Mouse (Mus musculus): ENCODE data around the gene Ldb3. TPM values are rescaled to one million over a fixed set of nuclear protein-coding genes. Genes with fewer than 3 reads are reported as not detected.

Gene Ldb3
- polyA plus RNA-seq, 1 experiment from 2014 or later, result 0.99 TPM

- WGBS, result 34% methylated on average over 27 of the region's 27 CpGs
- peak overlapping the region; percentile 37 for H3K4me3 ChIP-seq (ENCODE audit: low read depth, low read length)
- ATAC-seq, result 0 out of 2 replicates have a peak, but pooled peaks have one; percentile 33
- H3K9ac ChIP-seq (ENCODE audit: low read depth, low read length), result peak overlapping the region; percentile 52
- no peak overlapping the region for H3K27ac ChIP-seq (ENCODE audit: low read length)
- no peaks in the 10 kb centered on the region for H3K9me3 ChIP-seq (replicated peaks; ENCODE audit: control insufficient read depth, low read length, poor library complexity, severe bottlenecking)
- no peaks in the 10 kb centered on the region; the same call in 1 of the 2 replicates for H3K4me1 ChIP-seq (ENCODE audit: control insufficient read depth, insufficient read depth, low read length)
- no peaks in the 10 kb centered on the region for H3K27me3 ChIP-seq (ENCODE audit: control insufficient read depth, insufficient read depth, low read depth, low read length)
- H3K36me3 ChIP-seq (ENCODE audit: control insufficient read depth, insufficient read depth, low read length), result no peaks in the 10 kb centered on the region
- H3K4me2 ChIP-seq (ENCODE audit: low read length), result peak overlapping the region; percentile 62
Measured at GRCm38 (mm10) chr14:34569534-34570194, 18.8 kb downstream of the Ldb3 start.

GRCm38 (mm10) chr14:34568626-34569025 lies 19.9 kb downstream of the Ldb3 start:
- no peak for ATAC-seq
- Histone ChIP-seq H3K4me2 (ENCODE audit: low read length) (no peak overlapping the region), H3K27ac (ENCODE audit: low read length) (no peak overlapping the region), H3K36me3 (ENCODE audit: control insufficient read depth, insufficient read depth, low read length) (no peaks in the 10 kb centered on the region), H3K4me3 (ENCODE audit: low read depth, low read length) (no peak overlapping the region), H3K9me3 (replicated peaks; ENCODE audit: control insufficient read depth, low read length, poor library complexity, severe bottlenecking) (no peaks in the 10 kb centered on the region), H3K9ac (ENCODE audit: low read depth, low read length) (no peak overlapping the region), H3K27me3 (ENCODE audit: control insufficient read depth, insufficient read depth, low read depth, low read length) (no peaks in the 10 kb centered on the region), H3K4me1 (ENCODE audit: control insufficient read depth, insufficient read depth, low read length) (no peaks in the 10 kb centered on the region; the same call in 1 of the 2 replicates)
- 93% methylated on average over 4 of the region's 4 CpGs for WGBS

DNA sequence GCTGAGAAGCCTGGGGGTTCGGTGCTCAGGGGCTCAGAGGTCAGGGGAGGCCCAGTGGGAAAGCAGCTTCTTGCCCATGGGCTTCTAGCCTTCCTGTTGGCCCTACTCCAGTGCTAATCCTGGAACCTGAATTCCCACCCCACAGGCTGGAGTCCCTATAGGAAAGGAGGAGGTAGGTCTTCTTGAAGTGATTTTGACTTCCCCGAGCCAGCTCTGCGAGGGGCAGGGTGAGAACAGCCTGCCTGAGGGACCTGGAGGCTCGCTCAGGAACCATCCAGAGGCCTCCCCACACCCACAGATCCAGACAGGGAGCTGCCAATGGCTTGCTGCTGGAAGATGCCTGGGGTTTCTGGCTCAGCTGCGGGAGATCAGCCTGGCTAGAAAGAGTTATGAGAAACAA lies 20.8 kb downstream of the Ldb3 start:
- WGBS, result 57% methylated on average over 5 of the region's 5 CpGs
- ATAC-seq, result no peak

DNA sequence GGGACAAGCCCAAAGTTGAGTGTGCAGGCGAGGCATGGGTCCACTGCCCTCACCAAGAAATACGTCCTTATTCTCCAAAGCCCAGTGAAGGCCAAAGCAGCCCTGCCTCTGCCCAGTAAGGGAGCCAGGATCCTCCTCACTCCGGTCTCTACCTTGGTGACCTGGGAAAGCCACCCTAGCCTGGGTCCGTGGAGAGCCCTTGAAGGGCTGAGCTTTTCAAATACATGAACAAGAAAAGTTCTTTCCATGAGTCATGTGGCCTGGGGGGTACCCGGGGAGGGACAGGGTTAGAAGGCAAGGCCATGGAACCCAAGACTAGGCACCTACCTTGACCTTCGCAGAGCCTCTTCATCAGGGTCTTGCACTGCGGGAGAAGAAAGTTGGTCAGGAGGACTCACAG lies 22.0 kb downstream of the Ldb3 start:
- Histone ChIP-seq H3K9me3 (replicated peaks; ENCODE audit: control insufficient read depth, low read length, poor library complexity, severe bottlenecking) (no peaks in the 10 kb centered on the region), H3K27ac (ENCODE audit: low read length) (no peak overlapping the region), H3K4me3 (ENCODE audit: low read depth, low read length) (no peak overlapping the region), H3K36me3 (ENCODE audit: control insufficient read depth, insufficient read depth, low read length) (no peaks in the 10 kb centered on the region), H3K9ac (ENCODE audit: low read depth, low read length) (no peak overlapping the region), H3K4me2 (ENCODE audit: low read length) (no peak overlapping the region), H3K4me1 (ENCODE audit: control insufficient read depth, insufficient read depth, low read length) (no peaks in the 10 kb centered on the region; the same call in 1 of the 2 replicates), H3K27me3 (ENCODE audit: control insufficient read depth, insufficient read depth, low read depth, low read length) (no peaks in the 10 kb centered on the region)
- ATAC-seq, result no peak
- WGBS, result 95% methylated on average over 7 of the region's 7 CpGs

More for the DNA sequence above, 20.8 kb downstream of the Ldb3 start:
- H3K4me3 ChIP-seq (ENCODE audit: low read depth, low read length), result no peak overlapping the region
- H3K9me3 ChIP-seq (replicated peaks; ENCODE audit: control insufficient read depth, low read length, poor library complexity, severe bottlenecking), result no peaks in the 10 kb centered on the region
- H3K9ac ChIP-seq (ENCODE audit: low read depth, low read length), result no peak overlapping the region
- no peaks in the 10 kb centered on the region for H3K27me3 ChIP-seq (ENCODE audit: control insufficient read depth, insufficient read depth, low read depth, low read length)
- no peak overlapping the region for H3K4me2 ChIP-seq (ENCODE audit: low read length)
- H3K36me3 ChIP-seq (ENCODE audit: control insufficient read depth, insufficient read depth, low read length), result no peaks in the 10 kb centered on the region
- no peaks in the 10 kb centered on the region; the same call in 1 of the 2 replicates for H3K4me1 ChIP-seq (ENCODE audit: control insufficient read depth, insufficient read depth, low read length)
- no peak overlapping the region for H3K27ac ChIP-seq (ENCODE audit: low read length)

DNA sequence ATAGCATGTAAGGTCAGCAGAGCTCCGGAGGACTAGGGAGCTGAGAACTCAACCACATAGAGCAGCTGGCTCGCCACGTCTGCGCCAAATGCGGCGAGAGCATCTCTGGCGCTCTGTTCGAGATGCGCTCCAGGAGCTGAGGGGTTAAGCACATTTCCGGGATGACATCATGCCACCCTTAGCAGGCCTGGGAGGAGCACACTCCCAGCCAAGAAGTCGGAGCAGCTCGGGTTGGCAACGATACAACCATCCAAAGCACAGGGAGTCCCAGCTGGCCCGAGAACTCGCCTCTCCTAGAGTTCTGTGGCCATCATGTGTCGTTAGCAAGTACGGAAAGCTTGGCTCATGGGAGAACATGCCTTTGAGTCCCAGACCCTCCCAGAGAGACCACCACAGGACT lies 22.8 kb downstream of the Ldb3 start:
- no peak overlapping the region for H3K27ac ChIP-seq (ENCODE audit: low read length)
- no peak overlapping the region for H3K4me2 ChIP-seq (ENCODE audit: low read length)
- H3K9me3 ChIP-seq (replicated peaks; ENCODE audit: control insufficient read depth, low read length, poor library complexity, severe bottlenecking), result no peaks in the 10 kb centered on the region
- H3K36me3 ChIP-seq (ENCODE audit: control insufficient read depth, insufficient read depth, low read length), result no peaks in the 10 kb centered on the region
- H3K9ac ChIP-seq (ENCODE audit: low read depth, low read length), result no peak overlapping the region
- H3K4me3 ChIP-seq (ENCODE audit: low read depth, low read length), result no peak overlapping the region
- 77% methylated on average over 17 of the region's 17 CpGs for WGBS
- H3K4me1 ChIP-seq (ENCODE audit: control insufficient read depth, insufficient read depth, low read length), result no peaks in the 10 kb centered on the region; the same call in 1 of the 2 replicates
- ATAC-seq, result no peak
- no peaks in the 10 kb centered on the region for H3K27me3 ChIP-seq (ENCODE audit: control insufficient read depth, insufficient read depth, low read depth, low read length)

GRCm38 (mm10) chr14:34564646-34565045 lies 23.8 kb downstream of the Ldb3 start:
- 66% methylated on average over 4 of the region's 5 CpGs for WGBS
- Histone ChIP-seq H3K4me1 (ENCODE audit: control insufficient read depth, insufficient read depth, low read length) (no peaks in the 10 kb centered on the region), H3K9ac (ENCODE audit: low read depth, low read length) (no peak overlapping the region), H3K4me3 (ENCODE audit: low read depth, low read length) (no peak overlapping the region), H3K4me2 (ENCODE audit: low read length) (no peak overlapping the region), H3K9me3 (replicated peaks; ENCODE audit: control insufficient read depth, low read length, poor library complexity, severe bottlenecking) (no peaks in the 10 kb centered on the region), H3K27me3 (ENCODE audit: control insufficient read depth, insufficient read depth, low read depth, low read length) (no peaks in the 10 kb centered on the region), H3K27ac (ENCODE audit: low read length) (no peak overlapping the region), H3K36me3 (ENCODE audit: control insufficient read depth, insufficient read depth, low read length) (no peaks in the 10 kb centered on the region)
- no peak for ATAC-seq

GRCm38 (mm10) chr14:34562393-34562792 lies 26.1 kb downstream of the Ldb3 start:
- Histone ChIP-seq H3K27me3 (ENCODE audit: control insufficient read depth, insufficient read depth, low read depth, low read length) (no peaks in the 10 kb centered on the region), H3K36me3 (ENCODE audit: control insufficient read depth, insufficient read depth, low read length) (no peaks in the 10 kb centered on the region), H3K9me3 (replicated peaks; ENCODE audit: control insufficient read depth, low read length, poor library complexity, severe bottlenecking) (no peaks in the 10 kb centered on the region), H3K4me1 (ENCODE audit: control insufficient read depth, insufficient read depth, low read length) (no peaks in the 10 kb centered on the region), H3K27ac (ENCODE audit: low read length) (no peak overlapping the region), H3K4me3 (ENCODE audit: low read depth, low read length) (no peak overlapping the region), H3K4me2 (ENCODE audit: low read length) (no peak overlapping the region), H3K9ac (ENCODE audit: low read depth, low read length) (no peak overlapping the region)
- WGBS, result 36% methylated on average over 2 of the region's 2 CpGs
- no peak for ATAC-seq

- no peak overlapping the region for H3K4me3 ChIP-seq (ENCODE audit: low read depth, low read length)
- H3K4me1 ChIP-seq (ENCODE audit: control insufficient read depth, insufficient read depth, low read length), result no peaks in the 10 kb centered on the region
- no peak for ATAC-seq
- no peak overlapping the region for H3K27ac ChIP-seq (ENCODE audit: low read length)
- H3K27me3 ChIP-seq (ENCODE audit: control insufficient read depth, insufficient read depth, low read depth, low read length), result no peaks in the 10 kb centered on the region
- H3K36me3 ChIP-seq (ENCODE audit: control insufficient read depth, insufficient read depth, low read length), result no peaks in the 10 kb centered on the region
- H3K9me3 ChIP-seq (replicated peaks; ENCODE audit: control insufficient read depth, low read length, poor library complexity, severe bottlenecking), result no peaks in the 10 kb centered on the region
- no peak overlapping the region for H3K9ac ChIP-seq (ENCODE audit: low read depth, low read length)
- H3K4me2 ChIP-seq (ENCODE audit: low read length), result no peak overlapping the region
- WGBS, result 88% methylated on average over 8 of the region's 8 CpGs
Measured at GRCm38 (mm10) chr14:34561647-34562046, 26.8 kb downstream of the Ldb3 start.

DNA sequence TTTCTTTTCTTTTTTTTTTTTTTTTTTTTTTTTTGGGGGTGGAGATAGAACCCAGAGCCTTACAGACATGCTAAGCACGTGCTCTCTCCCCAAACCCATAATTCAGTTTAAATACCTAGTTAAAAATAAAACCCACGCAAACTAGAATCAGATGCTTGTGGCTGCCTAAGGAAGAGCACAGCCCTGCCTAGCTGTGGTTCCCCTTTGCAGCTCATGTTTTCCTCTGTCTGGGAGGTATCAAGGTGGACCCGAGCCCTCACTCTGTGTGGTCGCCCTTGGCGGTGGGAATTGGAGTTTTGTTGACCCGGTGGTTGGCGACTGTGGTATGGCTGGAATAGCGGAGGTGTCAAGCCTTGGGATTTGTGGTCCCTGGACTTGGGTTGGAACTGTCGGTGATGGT lies 29.5 kb downstream of the Ldb3 start:
- no peak overlapping the region for H3K4me2 ChIP-seq (ENCODE audit: low read length)
- H3K4me1 ChIP-seq (ENCODE audit: control insufficient read depth, insufficient read depth, low read length), result no peaks in the 10 kb centered on the region
- H3K9me3 ChIP-seq (replicated peaks; ENCODE audit: control insufficient read depth, low read length, poor library complexity, severe bottlenecking), result no peaks in the 10 kb centered on the region
- H3K9ac ChIP-seq (ENCODE audit: low read depth, low read length), result no peak overlapping the region
- no peak overlapping the region for H3K4me3 ChIP-seq (ENCODE audit: low read depth, low read length)
- H3K36me3 ChIP-seq (ENCODE audit: control insufficient read depth, insufficient read depth, low read length), result no peaks in the 10 kb centered on the region
- no peak overlapping the region for H3K27ac ChIP-seq (ENCODE audit: low read length)
- ATAC-seq, result no peak
- WGBS, result 95% methylated on average over 9 of the region's 9 CpGs
- H3K27me3 ChIP-seq (ENCODE audit: control insufficient read depth, insufficient read depth, low read depth, low read length), result no peaks in the 10 kb centered on the region

All from midbrain, embryonic 16.5 days (tissue).